8 mouse cellular contexts compared by ENCODE assay signal in the genomic region with DNA sequence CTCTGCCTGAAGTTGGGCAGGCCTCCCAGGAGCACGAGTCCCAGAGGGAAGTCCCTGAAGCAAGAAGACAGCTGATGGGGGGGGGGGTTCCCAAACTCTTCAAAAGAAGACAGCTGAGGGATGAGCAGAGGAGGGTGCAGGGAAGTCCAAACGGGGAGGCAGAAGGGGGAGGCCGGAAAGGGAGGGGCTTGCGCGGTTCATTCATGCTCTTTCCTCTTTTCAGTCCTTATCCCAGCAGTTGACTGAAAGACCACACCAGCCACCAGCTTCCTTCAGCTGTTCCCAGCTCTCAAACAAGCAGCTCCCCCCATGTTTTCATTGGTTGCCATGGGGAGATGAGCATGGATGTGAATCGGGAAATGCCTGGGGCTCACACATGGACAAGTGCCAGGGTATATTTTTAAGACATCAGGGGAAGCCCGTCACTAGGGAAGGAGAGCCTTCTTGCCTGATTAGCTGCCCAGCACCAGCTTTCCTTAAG. TPM values are rescaled to one million over a fixed set of nuclear protein-coding genes. Genes with fewer than 3 reads are reported as not detected.
DNase-seq lines count a peak whose midpoint lies in the region; ATAC-seq and TF ChIP-seq lines count a peak whose summit lies in the region.
"Had no signal": no experiment of that assay in that cellular context is flagged by ENCODE, and none has a peak within 500 bp of the region (broad histone marks: within the 10 kb centered on the region; RNA-seq: fewer than 3 reads in every experiment).

No protein-coding gene starts in this region.

- intact Hi-C loops in left cerebral cortex, postnatal 10 days (cut with DNase I), result no loop called here
- intact Hi-C loops in left cerebral cortex, postnatal 25 days (cut with DNase I), result no loop called here
- intact Hi-C loops in left cerebral cortex, adult 2 months (cut with DNase I), result no loop called here

- no peak overlapping the region for H3K4me3 ChIP-seq in bone marrow macrophage, adult 2 months (ENCODE audit: insufficient read depth, low read length)
- H3K4me3 ChIP-seq in left cerebral cortex, adult 2 months, result no peak overlapping the region
- H3K4me3 ChIP-seq: lung, embryonic 15.5 days had no signal

- H3K4me1 ChIP-seq in bone marrow macrophage, adult 2 months (ENCODE audit: control insufficient read depth, insufficient read depth, low read length), result peaks cover 46% of the 10 kb centered on the region

- 0 out of 2 replicates have a peak, but pooled peaks have one; percentile 11 for ATAC-seq in megakaryocyte-erythroid progenitor cell, adult 5-6 weeks (replicated peaks; ENCODE audit: low FRiP score, low TSS enrichment, poor library complexity, severe bottlenecking)

- peak overlapping the region; percentile 50 for H3K27ac ChIP-seq in bone marrow macrophage, adult 2 months (ENCODE audit: insufficient read depth, low read depth, low read length)
- H3K27ac ChIP-seq in left cerebral cortex, adult 2 months, result no peak overlapping the region
- H3K27ac ChIP-seq: lung, embryonic 15.5 days had no signal

- DNase-seq in left cerebral cortex, postnatal 10 days (ENCODE audit: extremely low spot score in 1 of 2, low spot score in 2 of 2), result peak; percentile 42 to 57
- no peak for DNase-seq in left cerebral cortex, postnatal 25 days (ENCODE audit: low spot score in 2 of 2)
- DNase-seq in heart, postnatal 4 days, result peak; percentile 60
- no peak for DNase-seq in layer of hippocampus, postnatal 36 days
- no peak for DNase-seq in left cerebral cortex, adult 2 months (ENCODE audit: extremely low spot score in 1 of 2, low spot score in 2 of 2)

- TF ChIP-seq POLR2A in bone marrow macrophage, adult 2 months (IDR thresholded peaks at IDR 0.05; ENCODE audit: borderline replicate concordance, low read depth, low read length), result no peak

- TF ChIP-seq CTCF in bone marrow macrophage, adult 2 months (IDR thresholded peaks at IDR 0.05; ENCODE audit: low read depth, low read length), result no peak
- TF ChIP-seq CTCF in left cerebral cortex, adult 2 months (IDR thresholded peaks at IDR 0.05), result no peak

RNA-seq across cellular contexts. Expression of gene Colq, which starts 22.0 kb away (rescaled TPM):
- total RNA-seq in left cerebral cortex, postnatal 10 days (2021), result 1 to 10 TPM; 2.0 to 3.3 TPM
- 1 to 10 TPM; 1.7 TPM for total RNA-seq in left cerebral cortex, postnatal 25 days (2021)
- polyA plus RNA-seq in bone marrow macrophage, adult 2 months (2012; ENCODE audit: insufficient read depth, insufficient read length, missing spikeins), result not detected in 2 replicates
- total RNA-seq in heart, postnatal 4 days (2021), result 10 to 100 TPM; 10.1 to 12.7 TPM
- total RNA-seq in megakaryocyte-erythroid progenitor cell, adult 5-6 weeks (2014; fragmentation: Nextera tagmentation), result 0.76 TPM in 1 of 2 replicates, not detected in the other
- total RNA-seq in megakaryocyte-erythroid progenitor cell, adult 5-6 weeks (2017), result not detected in 2 replicates
- total RNA-seq in layer of hippocampus, postnatal 36 days (2021), result under 1 TPM; 0.15 to 0.35 TPM
- total RNA-seq in left cerebral cortex, adult 2 months (2021), result 1 to 10 TPM; 1.1 to 1.8 TPM

Comparison
In these comparisons a context has a peak if more than half of its experiments do, and no peak if none do; other contexts are left out.
1. DNase-seq: peak in left cerebral cortex, postnatal 10 days (2 of 2) and heart, postnatal 4 days (single experiment); none in left cerebral cortex, postnatal 25 days (0 of 2), layer of hippocampus, postnatal 36 days (0 of 2) and left cerebral cortex, adult 2 months (0 of 2).